Mouse (Mus musculus) embryonic stem cell, embryonic (primary cell): ENCODE measurements around the gene Cldnd1.

ENCODE experiments used
- CTCF ChIA-PET, 4 experiments: fragments of 300-600 bp in 2 of 4; fragments of 350-600 bp in 2 of 4; sonication (Branson Sonifier 250); formaldehyde crosslinking; loops; one replicate each; lab custom pipeline; 2022; ENCODE audit warnings: inconsistent platforms in 2 of 4; lab: Charles Lee
- POLR2A ChIA-PET, 4 experiments: fragments of 300-600 bp in 2 of 4; fragments of 350-600 bp in 2 of 4; sonication (Branson Sonifier 250); formaldehyde crosslinking; loops; one replicate each; lab custom pipeline; 2022; ENCODE audit warnings: antibody characterized with exemption in 4 of 4, inconsistent platforms in 1 of 4; lab: Charles Lee

The Cldnd1 gene

GRCm38 (mm10) chr16:58727477-58728131 is at the start of gene Cldnd1:
TSS of gene Cldnd1 (plus strand) at chr16:58727910.
- POLR2A ChIA-PET: interaction anchor here in 3 of 4 experiments (0.7 to 1.7 kb wide), 14 partner anchors 9 to 320 kb away, joined by 3 to 9 read pairs (median 4); partner anchors contain the start of genes Cpox (in 2 of the 3) and Dcbld2 (in 2 of the 3)
- CTCF ChIA-PET: interaction anchor here (0.6 to 1.6 kb wide), 4 partner anchors 11 to 1116 kb away, joined by 3 to 13 read pairs (median 4); partner anchors contain the start of gene Cpox (in 1 of the 4)

- ChIA-PET CTCF (no interaction called here), POLR2A (interaction anchor here in 1 of 4 experiments (0.9 kb wide), 1 partner anchor 49 kb away, joined by 4 read pairs; the partner anchor contains the start of gene Cldnd1)
Measured at GRCm38 (mm10) chr16:58678660-58679059, 49.0 kb upstream of the Cldnd1 start.

GRCm38 (mm10) chr16:58682046-58682445 is 45.7 kb upstream of the Cldnd1 start:
- ChIA-PET POLR2A (interaction anchor here in 2 of 4 experiments (1.6 to 2.1 kb wide), 2 partner anchors 12 to 16 kb away, joined by 3 to 8 read pairs; partner anchors contain the start of gene Cpox (in 1 of the 2)), CTCF (no interaction called here)

- CTCF ChIA-PET: no interaction called here
- POLR2A ChIA-PET: interaction anchor here in 1 of 4 experiments (2.1 kb wide), 1 partner anchor 12 kb away, joined by 8 read pairs; the partner anchor contains the start of gene Cpox
Measured at GRCm38 (mm10) chr16:58682870-58683269, 44.8 kb upstream of the Cldnd1 start.

- POLR2A ChIA-PET: no interaction called here
Measured at GRCm38 (mm10) chr16:58683911-58684310, 43.8 kb upstream of the Cldnd1 start.

GRCm38 (mm10) chr16:58684537-58684936 is 43.2 kb upstream of the Cldnd1 start:
- ChIA-PET CTCF (no interaction called here), POLR2A (interaction anchor here in 2 of 4 experiments (0.8 to 2.0 kb wide), 2 partner anchors 14 to 15 kb away, joined by 5 read pairs; partner anchors contain the start of gene Cpox (in 2 of the 2))

More at GRCm38 (mm10) chr16:58683911-58684310, 43.8 kb upstream of the Cldnd1 start:
- CTCF ChIA-PET: no interaction called here

GRCm38 (mm10) chr16:58685548-58686537 is 41.9 kb upstream of the Cldnd1 start:
- ChIA-PET CTCF (no interaction called here), POLR2A (interaction anchor here in 2 of 4 experiments (0.6 to 2.0 kb wide), 3 partner anchors 16 to 1194 kb away, joined by 4 to 5 read pairs (median 4); partner anchors contain the start of gene Cpox (in 1 of the 2))

GRCm38 (mm10) chr16:58688534-58688933 is 39.2 kb upstream of the Cldnd1 start:
- ChIA-PET CTCF (no interaction called here), POLR2A (interaction anchor here in 1 of 4 experiments (0.5 kb wide), 1 partner anchor 226 kb away, joined by 9 read pairs; no protein-coding TSS in a partner anchor)

GRCm38 (mm10) chr16:58689555-58690169 is 38.0 kb upstream of the Cldnd1 start:
- POLR2A ChIA-PET: interaction anchor here in 1 of 4 experiments (1.3 kb wide), 1 partner anchor 19 kb away, joined by 4 read pairs; the partner anchor contains the start of gene Cpox
- CTCF ChIA-PET: no interaction called here

GRCm38 (mm10) chr16:58690322-58690732 is 37.4 kb upstream of the Cldnd1 start:
- ChIA-PET POLR2A (interaction anchor here in 1 of 4 experiments (1.3 kb wide), 1 partner anchor 20 kb away, joined by 4 read pairs; the partner anchor contains the start of gene Cpox), CTCF (no interaction called here)

GRCm38 (mm10) chr16:58694091-58694490 is 33.6 kb upstream of the Cldnd1 start:
- POLR2A ChIA-PET: no interaction called here
- CTCF ChIA-PET: no interaction called here

GRCm38 (mm10) chr16:58696796-58697195 is 30.9 kb upstream of the Cldnd1 start:
- ChIA-PET POLR2A (no interaction called here), CTCF (no interaction called here)

- ChIA-PET POLR2A (no interaction called here), CTCF (no interaction called here)
Measured at GRCm38 (mm10) chr16:58697261-58697660, 30.4 kb upstream of the Cldnd1 start.

GRCm38 (mm10) chr16:58700174-58700573 is 27.5 kb upstream of the Cldnd1 start:
- POLR2A ChIA-PET: no interaction called here

GRCm38 (mm10) chr16:58700816-58701424 is 26.8 kb upstream of the Cldnd1 start:
- ChIA-PET CTCF (no interaction called here), POLR2A (no interaction called here)

More at GRCm38 (mm10) chr16:58700174-58700573, 27.5 kb upstream of the Cldnd1 start:
- CTCF ChIA-PET: no interaction called here

- POLR2A ChIA-PET: no interaction called here
- CTCF ChIA-PET: no interaction called here
Measured at GRCm38 (mm10) chr16:58701779-58702178, 25.9 kb upstream of the Cldnd1 start.

- CTCF ChIA-PET: no interaction called here
- POLR2A ChIA-PET: no interaction called here
Measured at GRCm38 (mm10) chr16:58702329-58702932, 25.3 kb upstream of the Cldnd1 start.
